Mouse (Mus musculus) CD4-positive helper T cell, adult 2 months (primary cell): Measurements from ENCODE around the gene Spata13.

Experiments used
- DNase-seq: peaks from one replicate; pipeline ENCODE4 v3.0.0-alpha.2; 2012; ENCODE audit warnings: low read depth, missing footprints, low spot score

Gene Spata13

DNA sequence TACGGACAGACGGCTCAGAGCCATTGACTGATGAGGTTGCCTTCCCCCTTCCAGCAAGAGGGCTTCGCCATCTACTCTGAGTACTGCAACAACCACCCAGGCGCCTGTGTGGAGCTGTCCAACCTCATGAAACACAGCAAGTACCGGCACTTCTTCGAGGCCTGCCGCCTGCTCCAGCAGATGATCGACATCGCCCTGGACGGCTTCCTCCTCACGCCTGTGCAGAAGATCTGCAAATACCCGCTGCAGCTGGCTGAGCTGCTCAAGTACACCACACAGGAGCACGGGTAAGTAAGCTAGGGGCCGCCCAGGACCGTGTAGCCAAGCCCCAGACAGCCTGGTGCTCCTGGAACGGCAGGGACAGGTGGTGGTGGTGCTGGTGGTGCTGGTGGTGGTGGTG lies 117.8 kb downstream of the Spata13 start:
- no peak for DNase-seq

DNA sequence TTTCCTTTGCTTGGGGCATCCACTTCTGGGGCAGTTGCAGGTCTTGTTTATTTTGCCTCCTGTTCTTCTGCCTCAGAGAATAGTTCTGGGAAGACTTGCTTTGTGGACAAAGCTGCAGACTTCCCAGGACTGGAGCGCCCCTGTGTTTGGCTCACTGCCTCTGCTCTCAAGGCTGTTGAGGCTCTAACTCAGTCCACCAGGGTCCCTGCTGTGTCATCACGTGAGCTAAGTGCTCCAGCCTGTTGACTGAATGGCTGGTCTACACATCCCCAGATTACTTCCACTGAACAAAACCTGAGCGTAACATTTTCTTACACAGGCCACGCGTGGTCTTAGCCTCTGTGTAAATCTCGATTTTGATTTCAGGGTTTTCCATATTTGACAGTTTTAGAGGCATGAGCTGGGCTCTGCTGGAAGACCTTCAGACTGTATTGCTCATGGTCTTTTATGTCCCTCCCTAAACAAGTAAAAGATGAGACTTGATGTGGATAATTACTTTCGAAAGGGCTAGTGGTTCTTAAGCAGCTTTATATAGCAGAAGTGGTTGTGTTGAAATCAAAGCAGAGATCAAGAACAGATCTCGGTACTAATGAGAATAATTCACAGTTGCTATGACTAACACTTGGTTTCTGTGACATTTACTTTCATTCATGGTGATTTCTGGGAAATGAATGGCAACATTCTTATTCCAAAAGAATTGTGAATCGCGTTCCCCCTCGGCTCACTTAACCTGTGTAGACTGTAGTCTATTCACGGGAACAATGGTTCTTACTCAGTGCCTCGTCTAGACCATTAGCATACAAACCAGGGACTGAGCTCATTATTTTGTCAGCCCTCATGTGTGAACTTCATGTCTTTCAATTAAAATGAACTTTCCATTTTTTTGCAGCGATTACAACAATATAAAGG lies 119.3 kb downstream of the Spata13 start:
- DNase-seq: no peak

DNA sequence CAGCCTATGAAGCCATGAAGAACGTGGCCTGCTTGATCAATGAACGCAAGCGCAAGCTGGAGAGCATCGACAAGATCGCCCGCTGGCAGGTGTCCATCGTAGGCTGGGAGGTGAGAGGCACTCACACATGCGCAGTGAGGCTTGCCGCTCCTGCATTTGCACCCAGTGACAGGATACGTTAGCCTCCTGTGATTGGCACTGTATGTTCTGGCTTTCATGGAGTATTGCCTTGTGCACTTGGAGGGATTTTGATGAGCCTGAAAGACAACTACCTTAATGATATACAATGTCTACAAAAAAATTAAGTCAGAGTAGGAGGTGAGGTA lies 120.0 kb downstream of the Spata13 start:
- no peak for DNase-seq

DNA sequence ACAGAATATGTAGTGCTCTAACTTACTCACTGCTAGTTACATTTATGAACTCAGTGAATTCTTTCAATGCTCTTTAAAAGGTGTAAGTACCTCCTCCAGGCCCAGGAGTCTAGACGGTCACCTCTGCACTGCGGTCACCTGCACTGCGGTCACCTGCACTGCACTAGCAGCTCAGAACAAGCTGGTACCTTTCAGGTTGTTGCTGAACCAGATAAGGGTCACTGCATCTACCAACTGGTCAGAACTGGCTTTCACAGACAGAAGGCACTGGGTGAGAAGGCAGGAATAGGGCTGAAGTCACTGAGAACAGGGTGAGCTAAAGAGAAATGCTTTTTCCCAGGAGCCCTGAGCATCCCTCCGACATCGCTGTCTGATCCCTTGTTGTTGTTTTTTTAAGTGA lies 120.9 kb downstream of the Spata13 start:
- DNase-seq: no peak

DNA sequence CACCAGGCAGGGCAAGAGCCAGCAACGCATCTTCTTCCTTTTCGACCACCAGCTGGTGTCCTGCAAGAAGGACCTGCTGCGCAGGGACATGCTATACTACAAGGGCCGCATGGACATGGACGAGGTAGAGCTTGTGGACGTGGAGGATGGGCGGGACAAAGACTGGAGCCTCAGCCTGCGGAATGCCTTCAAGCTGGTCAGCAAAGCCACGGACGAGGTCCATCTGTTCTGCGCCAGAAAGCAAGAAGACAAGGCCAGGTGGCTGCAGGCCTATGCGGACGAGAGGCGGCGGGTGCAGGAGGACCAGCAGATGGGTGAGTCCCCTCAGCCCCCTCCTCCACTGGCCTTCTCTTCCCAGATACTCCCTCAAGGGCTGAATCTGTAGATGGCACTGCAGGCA lies 122.5 kb downstream of the Spata13 start:
- no peak for DNase-seq

DNA sequence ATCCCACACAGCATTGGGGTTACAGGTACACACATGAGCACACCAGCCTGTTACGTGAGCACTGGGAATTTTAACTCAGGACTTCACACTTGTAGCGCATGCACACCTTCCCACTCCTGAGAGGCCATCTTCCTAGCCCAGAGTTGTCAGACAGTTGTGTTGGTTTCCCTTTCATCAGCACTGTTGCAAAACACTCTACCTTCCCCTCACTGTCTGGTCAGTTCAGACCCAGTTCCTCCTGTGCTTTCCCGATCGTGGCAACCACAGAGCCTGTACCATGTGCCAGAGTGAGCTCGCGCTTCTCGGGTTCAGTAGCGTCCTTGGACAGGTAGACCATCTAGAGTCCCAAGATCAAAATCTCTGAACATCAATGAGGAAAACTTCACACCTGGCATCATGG lies 123.5 kb downstream of the Spata13 start:
- no peak for DNase-seq

DNA sequence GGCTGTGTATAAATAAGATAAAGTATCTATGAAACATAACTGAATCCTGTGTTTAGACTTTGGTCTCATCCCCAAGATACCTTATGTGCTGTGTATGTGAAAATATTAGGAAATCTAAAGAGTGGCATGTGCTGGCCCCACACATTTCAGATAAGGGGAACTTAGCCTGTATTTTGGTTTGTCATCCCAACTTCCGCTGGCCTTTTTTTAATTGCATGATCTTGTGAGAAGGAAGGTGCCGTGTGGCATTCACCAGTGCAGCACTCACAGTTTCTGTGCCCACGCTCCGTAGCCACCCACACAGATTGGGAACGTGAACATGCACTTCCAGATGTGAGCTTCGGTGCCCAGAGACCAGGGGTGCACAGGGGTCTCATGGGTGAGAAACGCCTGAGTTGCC lies 123.9 kb downstream of the Spata13 start:
- no peak for DNase-seq

DNA sequence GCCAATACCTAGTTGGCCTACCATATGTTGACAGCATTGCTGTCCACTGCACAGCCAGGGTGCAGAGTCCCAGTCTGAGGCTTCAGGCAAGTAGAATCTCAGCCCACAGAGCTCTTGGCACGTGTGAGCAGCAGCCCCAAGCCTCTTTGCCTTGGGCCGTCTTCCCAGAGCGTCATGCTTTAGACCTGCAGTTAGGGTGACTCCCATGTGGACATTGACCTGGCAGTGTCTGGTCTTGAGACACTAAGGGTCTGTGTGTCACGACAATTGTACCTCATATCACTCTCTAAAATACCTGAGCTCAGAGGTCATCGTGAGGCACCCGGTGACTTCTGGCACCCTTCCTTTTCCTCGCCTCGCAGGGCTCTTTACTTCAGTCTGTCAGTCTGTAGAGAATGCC lies 125.3 kb downstream of the Spata13 start:
- DNase-seq: no peak

DNA sequence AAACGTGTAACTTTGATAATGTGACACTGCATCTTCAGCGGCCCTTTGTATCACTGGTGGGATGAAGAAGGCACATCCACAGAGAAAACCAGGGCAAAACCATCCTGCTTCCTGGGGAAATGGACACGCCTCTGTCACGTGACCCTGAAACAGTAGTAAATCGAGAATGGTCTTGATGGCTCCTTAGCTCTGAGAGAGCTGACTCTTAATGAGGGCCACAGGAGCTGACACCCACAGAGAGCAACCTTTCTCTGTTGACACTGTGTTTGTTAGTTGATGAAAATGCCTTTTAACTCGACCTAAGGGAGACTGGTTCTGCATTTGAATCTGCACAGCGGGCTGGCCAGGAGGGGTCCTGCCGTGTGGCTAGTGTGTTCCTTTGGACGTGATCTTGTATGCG lies 128.0 kb downstream of the Spata13 start:
- DNase-seq: no peak

DNA sequence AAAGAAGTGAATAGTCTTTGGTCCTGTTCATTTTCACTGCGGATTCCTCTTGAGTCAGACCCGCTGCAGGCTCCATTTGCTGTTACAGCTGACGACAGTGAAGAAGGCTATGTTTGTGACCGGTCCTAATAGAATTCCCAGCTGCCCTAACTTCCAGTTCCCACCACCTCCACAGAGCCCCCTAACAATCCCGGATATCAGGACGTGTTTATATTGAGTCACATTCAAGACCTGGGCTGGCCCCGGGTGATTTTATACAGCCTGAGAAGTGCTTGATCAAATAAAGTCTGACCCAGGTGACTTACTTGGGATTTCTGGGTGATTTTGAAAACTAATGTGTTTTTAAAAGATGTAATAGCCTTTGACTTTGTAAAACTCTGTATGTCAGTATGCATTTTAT lies 129.0 kb downstream of the Spata13 start:
- no peak for DNase-seq

DNA sequence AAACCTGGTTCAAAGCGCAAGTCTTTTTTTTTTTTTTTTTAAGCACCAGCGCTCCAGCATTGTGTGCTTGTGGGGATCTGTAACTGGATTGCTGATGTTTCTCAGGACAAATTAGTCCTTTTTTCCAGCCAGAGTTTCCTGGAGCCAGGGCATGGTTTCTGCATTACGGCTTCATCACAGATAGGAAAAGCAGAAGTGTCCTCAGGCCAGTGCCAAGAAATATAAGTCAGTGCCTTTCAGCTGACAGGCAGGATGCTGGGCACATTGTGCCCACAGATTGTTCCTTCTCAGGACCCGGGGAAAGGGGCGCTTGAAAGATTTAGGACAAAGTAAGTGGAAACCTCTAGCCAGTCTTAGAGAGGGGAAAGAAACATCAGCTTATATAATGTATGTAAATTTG lies 129.9 kb downstream of the Spata13 start:
- no peak for DNase-seq

DNA sequence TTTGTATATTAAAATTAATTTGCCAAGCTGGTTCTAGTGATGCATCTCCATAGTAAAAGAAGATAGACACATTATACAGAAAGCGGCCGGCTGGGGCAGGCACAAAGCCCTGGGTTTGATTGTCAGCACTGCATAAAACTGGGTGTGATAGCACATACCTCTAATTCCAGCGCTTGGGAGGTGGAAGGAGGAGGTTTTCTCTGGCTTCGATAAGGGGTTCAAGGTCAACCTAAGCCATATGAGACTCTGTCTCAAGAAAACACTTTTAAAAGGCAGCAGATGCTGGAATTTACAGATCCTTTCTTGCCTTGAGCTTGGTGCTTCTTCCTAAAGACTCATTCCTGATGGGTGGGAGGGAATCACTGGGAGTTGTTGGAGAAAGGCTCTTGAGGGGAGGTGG lies 130.7 kb downstream of the Spata13 start:
- DNase-seq: no peak

DNA sequence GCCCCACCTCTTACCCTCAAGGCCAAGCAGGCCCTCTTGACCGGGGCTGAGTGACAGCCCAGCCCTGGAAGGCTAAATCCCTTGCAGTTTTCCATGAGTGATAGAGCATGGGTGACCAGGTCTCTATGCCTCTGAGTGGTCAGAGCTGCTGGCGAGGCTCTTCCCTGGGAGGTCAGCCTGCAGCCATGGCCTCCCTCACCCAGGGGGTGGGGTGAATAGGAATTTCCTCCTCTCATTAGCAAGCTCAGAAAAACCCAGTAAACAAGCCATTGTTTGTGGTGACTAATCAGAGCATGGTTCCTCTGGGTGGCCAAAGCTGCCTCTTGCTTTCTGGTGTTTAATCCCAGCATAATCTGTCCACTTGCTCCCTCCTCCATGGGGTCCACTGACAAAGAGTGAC lies 131.2 kb downstream of the Spata13 start:
- no peak for DNase-seq

DNA sequence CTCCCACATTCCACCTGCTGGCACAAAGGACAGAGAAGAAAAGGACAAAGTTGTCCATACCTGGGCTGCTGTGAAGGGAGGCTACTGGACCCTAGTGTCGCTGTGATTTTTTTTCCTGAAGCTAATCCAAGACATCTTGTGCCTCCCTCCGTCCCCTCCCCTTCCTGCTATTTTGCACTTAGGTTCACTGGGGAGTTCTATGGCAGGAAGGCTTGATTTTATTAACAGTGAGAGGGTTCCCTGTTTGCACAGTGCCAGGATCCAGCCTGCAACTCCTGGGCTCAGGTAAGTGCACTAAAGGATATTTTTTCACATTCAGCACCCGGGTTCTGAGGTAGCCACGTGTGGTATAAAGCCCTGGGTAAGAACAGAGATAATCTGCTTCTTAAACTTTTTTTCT lies 134.1 kb downstream of the Spata13 start, which contains the start of gene C1qtnf9:
TSS of gene C1qtnf9 (plus strand) at position 251 of the 400 bp plus-strand sequence.
- DNase-seq: no peak

DNA sequence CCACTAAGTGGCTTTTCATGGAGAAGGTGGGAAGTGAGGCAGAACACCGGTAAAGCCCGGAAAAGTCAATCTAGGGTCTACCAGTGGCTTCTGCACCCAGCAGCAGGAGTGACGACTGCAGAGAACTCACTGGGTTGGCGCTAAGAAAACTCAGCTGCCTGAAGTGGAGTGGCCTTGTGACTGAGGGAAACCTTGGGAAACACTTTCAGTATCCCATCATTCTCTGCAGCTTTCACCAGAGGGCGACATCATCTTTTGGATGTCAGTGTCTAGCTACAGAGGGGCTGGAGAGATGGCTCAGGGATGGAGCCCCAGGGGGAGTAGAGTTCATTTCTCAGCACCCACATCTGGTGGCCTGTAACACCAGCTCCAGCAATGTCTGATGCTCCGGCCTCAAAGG lies 135.5 kb downstream of the Spata13 start:
- no peak for DNase-seq

DNA sequence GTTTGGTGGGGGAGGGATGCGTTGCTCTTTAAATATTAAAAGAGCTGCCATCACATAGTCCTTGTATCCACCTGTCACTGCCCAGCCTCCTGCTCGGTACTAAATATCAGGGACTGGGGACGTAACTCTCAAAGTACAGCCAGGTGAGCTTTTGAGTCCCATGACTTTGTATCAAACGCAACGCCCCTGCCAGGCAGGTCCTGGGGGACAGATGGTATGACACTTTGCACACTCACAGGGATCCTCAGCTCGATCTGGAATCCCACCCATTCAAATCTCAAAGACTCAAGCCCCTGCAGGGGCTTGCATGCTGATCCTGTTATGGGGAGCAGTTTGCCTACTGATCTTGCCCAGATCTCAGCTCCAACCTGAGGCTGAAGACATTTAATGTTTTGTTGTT lies 136.8 kb downstream of the Spata13 start:
- no peak for DNase-seq

DNA sequence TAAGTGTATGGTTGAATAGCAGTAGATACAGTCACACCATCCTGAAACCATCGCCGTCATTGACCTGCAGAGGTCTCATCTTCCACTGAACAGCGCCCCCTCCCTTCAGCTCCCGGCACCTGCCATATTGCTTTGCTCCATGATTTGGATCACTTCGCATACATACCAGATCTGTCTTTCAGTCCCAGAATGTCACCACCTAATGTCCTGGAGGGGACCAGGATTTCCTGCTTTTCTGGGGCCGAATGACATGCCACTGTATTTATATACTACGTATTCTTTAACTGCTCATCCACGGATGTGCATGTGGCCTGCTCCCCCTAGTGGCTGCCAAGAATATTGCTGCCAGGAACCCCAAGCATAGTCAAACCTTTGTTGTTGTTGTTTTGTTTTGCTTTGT lies 137.3 kb downstream of the Spata13 start:
- peak; percentile 78 for DNase-seq

DNA sequence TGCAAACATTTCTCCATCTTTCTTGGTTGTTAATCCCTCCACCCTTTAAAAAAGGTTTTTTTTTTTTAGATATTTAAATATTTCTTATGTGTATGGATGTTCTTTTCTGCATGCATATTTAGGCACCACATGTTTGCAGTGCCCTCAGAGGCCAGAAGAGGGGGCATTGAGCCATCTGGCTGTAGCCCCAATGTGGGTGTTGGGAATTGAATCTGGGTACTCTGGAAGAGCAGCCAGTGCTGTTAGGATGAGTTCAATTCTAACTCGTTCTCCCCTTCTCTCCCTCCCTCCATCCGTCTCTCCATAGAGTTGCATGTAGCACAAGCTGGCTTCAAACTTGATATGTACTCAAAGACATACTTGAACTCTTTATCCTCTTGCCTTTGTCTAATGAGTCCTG lies 139.7 kb downstream of the Spata13 start:
- DNase-seq: no peak

DNA sequence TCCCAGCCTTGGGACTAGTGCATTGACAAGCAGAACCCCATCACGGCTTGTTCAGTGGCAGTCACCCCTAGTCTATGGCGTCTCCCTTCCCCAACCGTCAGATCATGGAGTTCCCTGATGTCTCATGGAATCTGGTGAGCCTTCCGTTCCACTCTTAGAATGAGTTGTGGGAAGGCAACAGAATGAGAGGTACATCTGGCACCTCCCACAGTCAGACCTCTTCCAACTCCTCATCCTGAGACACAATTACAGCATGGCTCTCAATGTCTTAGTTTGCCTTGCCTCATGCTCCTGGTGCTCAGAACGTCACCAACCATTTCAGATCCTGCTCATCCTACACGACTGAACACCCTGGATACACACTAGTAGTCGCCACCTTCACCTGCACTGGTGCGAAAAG lies 142.7 kb downstream of the Spata13 start:
- DNase-seq: no peak

DNA sequence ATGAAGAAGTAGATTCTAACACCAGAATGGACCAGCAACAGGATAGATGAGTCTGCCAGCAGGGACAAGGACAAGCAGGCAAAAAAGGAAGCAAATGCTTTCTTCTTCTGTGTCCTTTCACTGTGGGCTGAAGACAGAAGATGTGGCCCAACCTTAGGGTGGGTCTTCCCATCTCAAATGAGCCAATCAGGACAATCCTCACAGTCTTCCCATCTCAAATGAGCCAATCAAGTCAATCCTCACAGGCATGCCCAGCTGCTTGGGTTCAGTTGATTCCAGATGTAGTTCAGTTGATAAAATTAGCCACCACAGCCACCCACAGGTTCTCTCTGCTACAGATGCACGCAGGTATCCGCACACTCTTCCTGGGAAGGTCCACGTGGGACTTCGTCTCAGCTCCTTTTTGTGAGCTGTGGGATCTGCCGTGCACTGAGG lies 143.7 kb downstream of the Spata13 start:
- DNase-seq: no peak

DNA sequence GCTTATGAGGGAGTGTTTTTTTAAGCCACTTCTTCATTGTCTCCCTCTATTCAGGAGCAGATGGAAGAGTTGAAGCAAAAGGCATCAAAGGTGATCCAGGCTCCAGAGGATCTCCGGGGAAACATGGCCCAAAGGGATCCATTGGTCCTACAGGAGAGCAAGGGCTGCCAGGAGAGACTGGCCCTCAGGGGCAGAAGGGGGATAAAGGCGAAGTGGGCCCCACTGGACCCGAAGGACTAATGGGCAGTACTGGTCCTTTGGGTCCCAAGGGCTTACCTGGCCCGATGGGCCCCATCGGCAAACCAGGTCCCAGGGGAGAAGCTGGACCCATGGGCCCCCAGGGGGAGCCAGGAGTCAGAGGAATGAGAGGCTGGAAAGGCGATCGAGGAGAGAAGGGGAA lies 145.4 kb downstream of the Spata13 start:
- no peak for DNase-seq

DNA sequence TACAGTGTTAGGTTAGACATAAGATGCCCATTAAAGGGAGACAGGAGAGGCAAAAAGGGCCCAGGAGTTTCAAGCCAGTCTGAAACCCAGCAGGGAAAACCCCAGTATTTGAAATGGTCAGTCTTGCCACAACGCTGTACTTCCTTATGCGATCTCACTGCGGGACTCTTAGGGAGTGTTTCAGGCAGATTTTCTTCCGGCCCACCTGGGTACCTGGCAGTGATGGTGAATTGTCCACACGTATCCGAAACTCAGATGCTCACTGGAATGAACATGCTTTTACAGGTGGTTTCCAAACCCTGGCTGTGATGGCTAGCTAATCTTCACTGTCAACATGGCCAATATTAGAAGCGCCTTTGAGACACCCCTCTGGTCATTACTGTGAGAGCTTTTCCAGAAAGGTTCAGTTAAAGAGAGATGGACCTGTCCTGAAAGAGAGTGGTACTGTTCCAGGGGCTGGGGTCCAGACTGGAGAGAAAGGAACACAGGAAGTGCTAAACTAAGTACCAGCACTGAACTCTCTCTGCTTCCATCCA lies 148.4 kb downstream of the Spata13 start:
- DNase-seq: no peak

DNA sequence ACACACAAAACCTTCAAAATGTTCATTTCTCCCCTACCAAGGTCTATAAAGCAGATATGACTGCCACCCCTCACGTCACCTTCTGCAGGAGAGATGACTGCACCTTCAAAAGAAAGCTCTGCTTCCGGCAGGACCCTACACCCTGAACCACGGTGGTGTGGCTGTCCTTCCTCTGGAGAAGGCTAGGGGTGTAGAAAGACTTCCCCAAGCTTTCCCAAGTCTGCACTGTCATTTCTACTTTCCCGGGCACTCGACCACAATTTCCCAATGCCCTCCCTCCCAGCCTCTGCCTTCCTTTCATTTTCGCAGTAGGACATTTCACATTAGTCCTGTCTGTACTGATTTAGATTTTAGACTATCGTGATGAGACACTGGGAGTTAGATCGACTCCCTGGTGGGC lies 149.4 kb downstream of the Spata13 start:
- DNase-seq: no peak
